Mouse (Mus musculus) small intestine, adult 2 months (tissue): ENCODE measurements around the gene Gbp4.
"Not testable (repeated sequence)": the region's sequence is repeated elsewhere in the genome, so short reads cannot be mapped to it uniquely, and the experiment has no call there.

Source experiments
- CTCF ChIP-seq: fragments of 200-500 bp; IDR thresholded peaks from 2 replicates; pipeline ENCODE4 v1.5.1; 2012; ENCODE audit warnings: low read depth, mild to moderate bottlenecking, control low read depth, inconsistent platforms, low read length, moderate library complexity, mixed read lengths; ENCODE audit not compliant: insufficient replicate concordance, insufficient read length; ENCODE audit errors: extremely low read depth
- POLR2A ChIP-seq: fragments of 200-500 bp; IDR thresholded peaks from 2 replicates; pipeline ENCODE4 v1.6.1; 2012; ENCODE audit warnings: low read depth, mild to moderate bottlenecking, control low read depth, inconsistent platforms, low read length, moderate library complexity

- TF ChIP-seq POLR2A, CTCF: not testable (repeated sequence)
Measured at GRCm38 (mm10) chr5:105140089-105140810, 864 bp upstream of the Gbp4 start.
